Mouse (Mus musculus) v-Abl transformed pro-B cells (cell line): Measurements from ENCODE around the gene Itga2b.

Experiments used
- in situ Hi-C, 2 experiments: fragments of 400-800 bp; cut with MboI; formaldehyde crosslinking; loops; one replicate each; pipeline ENCODE4 v1.15.1; 2025; ENCODE audit not compliant: unreplicated experiment in 2 of 2

The Itga2b gene

DNA sequence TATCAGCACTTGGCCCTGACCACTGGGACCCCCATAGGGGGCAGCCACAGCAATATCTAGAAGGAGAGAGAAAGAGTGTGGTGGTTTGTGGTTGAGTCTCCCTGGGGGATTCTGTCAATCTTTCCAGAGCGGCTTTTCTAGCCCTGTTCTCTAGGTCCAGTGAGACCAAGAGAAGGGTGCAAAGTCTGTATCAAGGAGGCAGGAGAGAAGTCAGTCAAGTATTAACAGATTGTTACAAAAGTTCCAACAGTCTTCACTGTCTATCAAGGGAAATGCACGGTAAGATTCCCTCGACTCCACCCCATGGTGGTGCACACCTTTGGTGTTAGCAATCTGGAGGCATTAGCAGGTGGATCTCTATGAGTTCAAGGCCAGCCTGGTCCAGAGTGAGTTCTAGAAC lies 8.2 kb downstream of the Itga2b start:
- in situ Hi-C loops = no loop called here

DNA sequence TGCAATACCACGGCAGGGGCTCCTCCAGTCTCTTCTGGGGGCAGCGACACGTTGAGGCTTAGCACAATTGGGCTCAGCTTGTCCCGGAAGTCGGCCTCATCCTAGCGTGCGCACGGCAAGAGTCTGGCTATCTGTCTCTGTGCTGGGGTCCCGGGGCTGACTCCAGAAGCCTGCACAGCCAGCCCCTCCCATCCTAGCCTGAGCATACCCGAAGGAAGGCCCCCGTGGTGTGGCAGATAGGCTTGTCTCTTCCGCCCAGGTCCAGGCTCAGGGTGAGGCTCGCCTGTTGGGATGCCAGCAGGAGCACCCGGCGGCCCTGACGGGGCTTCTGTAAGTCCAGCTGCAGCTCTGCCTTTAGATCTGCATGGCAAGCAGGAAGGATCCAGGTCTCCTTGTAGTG lies 9.4 kb downstream of the Itga2b start:
- in situ Hi-C loops = no loop called here

GRCm38 (mm10) chr11:102455740-102456396 lies 14.1 kb downstream of the Itga2b start:
- in situ Hi-C loops = no loop called here

DNA sequence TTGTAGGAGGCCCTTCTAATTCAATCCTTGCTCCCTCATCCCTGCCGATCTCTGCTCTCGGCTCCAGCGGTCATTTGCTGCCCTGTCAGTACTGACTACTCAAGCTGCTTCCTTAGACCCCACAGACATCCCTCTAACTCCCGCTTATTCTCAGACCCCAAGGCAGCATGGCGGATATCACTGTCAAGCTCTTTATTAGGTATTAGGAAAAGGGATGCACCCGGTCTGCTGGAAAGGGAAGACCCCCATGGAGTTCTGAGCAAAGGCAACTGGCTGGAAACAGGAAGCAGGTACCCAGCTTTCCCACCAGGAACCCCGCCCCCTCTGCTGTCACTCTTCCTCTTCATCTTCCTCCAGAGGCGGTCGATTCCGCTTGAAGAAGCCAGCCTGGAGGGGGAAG lies 16.8 kb downstream of the Itga2b start:
- in situ Hi-C loops = no loop called here

GRCm38 (mm10) chr11:102449043-102450008 lies 20.6 kb downstream of the Itga2b start:
- in situ Hi-C loops = no loop called here

DNA sequence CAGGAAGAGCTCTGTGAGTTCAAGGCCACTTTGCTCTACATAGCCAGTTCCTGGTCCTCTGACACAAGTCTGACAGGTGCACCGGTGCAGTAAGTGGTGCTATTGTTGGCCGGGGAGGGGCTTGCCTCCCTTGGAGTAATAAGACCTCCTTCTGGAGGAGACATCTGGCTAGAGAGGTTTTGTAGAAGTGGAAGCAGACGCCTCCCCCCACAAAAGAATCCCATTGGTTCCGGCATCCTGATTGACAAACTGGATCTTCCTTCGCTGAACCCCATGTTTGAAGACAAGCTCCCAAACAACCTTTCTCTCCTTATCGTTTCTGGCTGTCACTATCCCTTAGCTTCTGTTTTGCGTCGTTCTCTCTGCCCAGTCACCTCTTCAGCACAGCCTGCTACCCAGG lies 21.6 kb downstream of the Itga2b start:
- in situ Hi-C loops = no loop called here

- in situ Hi-C loops = no loop called here
These were observed 22.4 kb downstream of the Itga2b start, which contains the start of gene Fam171a2 for GRCm38 (mm10) chr11:102447497-102447896. TSS of gene Fam171a2 (minus strand) at chr11:102447682.

- in situ Hi-C loops = no loop called here
These were observed 23.1 kb downstream of the Itga2b start for GRCm38 (mm10) chr11:102446581-102447461.

GRCm38 (mm10) chr11:102445891-102446361 lies 24.0 kb downstream of the Itga2b start:
- in situ Hi-C loops = no loop called here

DNA sequence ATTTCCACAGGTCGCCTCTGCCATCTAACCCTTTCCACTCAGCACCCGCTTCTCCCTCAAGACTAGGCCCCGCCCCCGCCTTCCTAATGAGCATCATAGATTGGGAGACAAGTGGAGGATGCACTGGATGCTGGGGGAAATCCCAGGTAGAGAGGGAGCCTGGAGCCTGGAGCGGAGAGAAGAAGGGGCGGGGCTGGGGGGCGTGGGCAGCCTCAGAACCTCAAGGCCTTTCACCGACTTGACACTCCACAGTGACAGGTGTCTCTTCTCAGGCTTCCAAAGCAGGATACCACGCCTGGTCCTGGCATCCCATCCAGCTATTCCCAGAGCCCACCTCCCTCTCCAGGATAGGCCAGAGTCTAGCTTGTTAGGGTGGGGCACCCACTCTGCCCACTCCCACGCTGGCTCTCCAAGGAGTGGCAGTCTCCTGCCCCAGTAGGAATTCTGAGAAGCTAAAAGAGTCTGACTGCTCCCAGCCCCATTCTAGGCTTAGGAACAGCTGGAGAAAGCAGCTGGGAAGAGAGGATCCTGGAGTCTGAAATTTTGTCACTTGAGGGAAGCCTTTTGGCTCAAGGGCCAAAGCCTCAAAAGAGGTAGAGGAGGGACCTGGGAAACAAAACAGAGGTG lies 24.5 kb downstream of the Itga2b start:
- in situ Hi-C loops = no loop called here

DNA sequence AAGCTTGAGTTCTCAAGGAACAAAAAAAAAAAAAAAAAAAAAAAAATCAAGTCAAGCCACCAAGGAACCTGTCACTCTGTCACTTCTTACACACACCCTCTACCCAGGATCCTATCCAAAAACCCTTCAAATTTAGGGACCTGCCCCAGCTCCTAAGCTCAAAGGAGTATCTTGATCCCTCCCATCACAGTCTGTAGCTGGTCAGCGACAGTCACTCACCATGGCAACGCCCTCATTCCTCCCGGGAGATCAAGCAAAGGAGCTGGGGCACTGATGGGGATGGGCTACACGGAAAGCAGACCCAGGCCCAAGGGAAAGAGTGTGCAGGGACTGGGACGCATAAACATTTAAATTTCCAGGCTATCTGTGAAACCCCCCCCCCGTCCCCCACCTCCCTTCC lies 25.1 kb downstream of the Itga2b start:
- in situ Hi-C loops = no loop called here

DNA sequence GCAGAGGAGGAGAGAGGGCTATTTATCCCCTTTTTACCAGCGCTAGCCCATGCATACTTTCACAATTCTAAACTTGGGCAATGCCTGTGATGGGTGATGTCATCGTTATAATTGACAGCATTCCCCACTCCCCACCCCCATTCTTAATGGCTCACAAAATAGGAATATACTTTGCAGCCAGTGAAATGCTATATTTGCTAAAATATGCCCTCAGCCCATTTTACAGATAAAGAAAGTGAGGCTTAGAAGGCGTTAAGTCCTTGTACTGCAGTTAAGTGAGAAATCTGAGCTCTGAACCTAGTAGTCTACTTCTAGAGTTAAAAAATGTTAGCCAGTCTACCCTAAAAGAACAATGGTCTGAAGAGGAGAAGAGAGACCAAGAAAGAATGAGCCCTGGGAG lies 25.6 kb downstream of the Itga2b start:
- in situ Hi-C loops = no loop called here

DNA sequence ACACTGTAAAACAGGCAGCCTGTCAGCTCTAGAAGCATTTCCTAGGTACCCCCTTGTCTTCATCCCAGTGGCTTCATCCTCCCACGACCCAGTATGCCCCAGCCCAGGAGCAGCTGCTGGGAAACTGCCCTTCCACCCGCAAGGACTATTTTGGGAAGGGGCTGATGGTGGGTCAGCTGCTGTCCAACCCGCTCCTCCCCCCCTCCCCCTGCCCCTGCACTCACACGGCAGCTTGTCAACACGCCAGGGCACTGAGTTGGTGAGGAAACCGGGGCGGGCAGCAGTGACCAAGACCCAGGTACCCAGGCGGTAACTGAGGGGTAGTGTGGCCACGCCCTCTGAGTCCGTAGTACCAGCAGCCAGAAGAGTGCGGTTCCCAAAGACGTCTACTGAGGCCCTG lies 26.2 kb downstream of the Itga2b start:
- in situ Hi-C loops = no loop called here

GRCm38 (mm10) chr11:102442089-102442488 lies 27.8 kb downstream of the Itga2b start:
- in situ Hi-C loops = no loop called here

GRCm38 (mm10) chr11:102441434-102441833 lies 28.5 kb downstream of the Itga2b start:
- in situ Hi-C loops = no loop called here

- in situ Hi-C loops = no loop called here
These were observed 29.7 kb downstream of the Itga2b start for GRCm38 (mm10) chr11:102440255-102440654.

GRCm38 (mm10) chr11:102439093-102440082 lies 30.5 kb downstream of the Itga2b start:
- in situ Hi-C loops = loop anchor here in 1 of 2 experiments (10.0 kb wide), 1 partner anchor 135 kb away; no protein-coding TSS in a partner anchor

GRCm38 (mm10) chr11:102438212-102439092 lies 31.5 kb downstream of the Itga2b start:
- in situ Hi-C loops = loop anchor here in 1 of 2 experiments (10.0 kb wide), 1 partner anchor 134 kb away; no protein-coding TSS in a partner anchor
